Mouse (Mus musculus): ENCODE results near the gene Swsap1. TPM values are rescaled to one million over a fixed set of nuclear protein-coding genes. Genes with fewer than 3 reads are reported as not detected.

Gene Swsap1
- polyA plus RNA-seq, 1 experiment from 2014 or later: 10.2 TPM

DNA sequence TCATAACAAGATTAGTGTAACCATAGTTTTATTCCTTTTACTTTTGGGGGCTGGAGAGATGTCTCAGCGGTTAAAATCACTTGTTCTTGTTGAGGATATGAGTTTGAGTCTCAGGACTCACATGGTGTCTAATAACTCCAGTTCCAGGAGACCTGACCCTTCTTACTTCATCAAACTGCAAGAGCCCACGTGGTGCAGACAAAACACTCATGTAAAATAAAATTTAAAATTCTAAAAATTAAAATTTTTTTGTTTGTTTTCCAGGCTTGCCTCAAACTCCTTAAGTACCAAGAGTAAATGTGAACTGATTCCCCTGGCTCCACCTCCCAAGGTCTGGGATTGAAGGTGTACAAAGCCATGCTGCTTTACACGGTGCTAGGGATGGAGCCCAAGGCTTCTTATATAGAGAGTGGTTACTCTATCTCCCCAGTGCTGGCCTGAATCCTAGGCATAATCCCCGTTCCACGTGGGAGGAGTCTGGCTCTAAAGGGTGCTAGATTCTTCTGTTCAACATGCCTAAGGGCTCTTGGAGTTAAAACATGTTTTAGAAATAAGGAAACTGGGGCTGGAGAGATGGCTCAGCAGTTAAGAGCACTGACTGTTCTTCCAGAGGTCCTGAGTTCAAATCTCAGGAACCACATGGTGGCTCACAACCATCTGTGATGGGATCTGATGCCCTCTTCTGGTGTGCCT is 36.7 kb upstream of the Swsap1 start:
- Histone ChIP-seq H3K27ac (ENCODE audit: low read depth) (no peak overlapping the region), H3K4me2 (peak overlapping the region; percentile 98), H3K36me3 (ENCODE audit: insufficient read depth) (no peaks in the 10 kb centered on the region), H3K9me3 (ENCODE audit: low read depth, low read length) (no peaks in the 10 kb centered on the region), H3K9ac (no peak overlapping the region), H3K4me1 (ENCODE audit: insufficient read depth) (no peaks in the 10 kb centered on the region), H3K27me3 (ENCODE audit: insufficient read depth, low read length) (peaks cover 6% of the 10 kb centered on the region; the same call in 1 of the 2 replicates), H3K4me3 (ENCODE audit: low read depth, low read length) (peak overlapping the region; percentile 58; the same call in 1 of the 2 replicates)
- 16% methylated on average over 5 of the region's 5 CpGs for WGBS
- peak; percentile 10 for DNase-seq
- no peak for TF ChIP-seq CTCF (IDR thresholded peaks at IDR 0.05; ENCODE audit: low read depth)
- no peak for ATAC-seq (ENCODE audit: insufficient read depth)

DNA sequence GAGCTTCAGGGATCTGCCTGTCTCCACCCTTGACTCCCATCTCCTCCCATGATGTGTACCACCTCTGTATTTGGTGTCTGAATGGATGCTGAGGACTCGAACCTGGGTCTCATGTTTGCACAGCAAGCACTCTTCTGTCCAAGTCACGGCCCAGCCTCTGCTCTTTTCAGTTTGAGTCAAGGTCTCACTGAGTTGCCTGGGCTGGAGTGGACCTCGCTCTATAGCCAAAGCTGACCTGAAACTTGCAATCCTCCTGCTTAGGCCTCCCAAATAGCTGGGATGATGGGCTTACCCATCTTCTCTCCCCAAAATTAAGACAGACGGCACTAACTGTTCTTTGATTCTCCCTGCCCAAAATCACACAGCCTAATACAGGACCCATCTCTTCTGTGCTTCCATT is 32.5 kb upstream of the Swsap1 start:
- Histone ChIP-seq H3K4me1 (ENCODE audit: insufficient read depth) (peaks cover 10% of the 10 kb centered on the region; the same call in 1 of the 2 replicates), H3K9ac (no peak overlapping the region), H3K4me3 (ENCODE audit: low read depth, low read length) (no peak overlapping the region), H3K9me3 (ENCODE audit: low read depth, low read length) (no peaks in the 10 kb centered on the region), H3K36me3 (ENCODE audit: insufficient read depth) (no peaks in the 10 kb centered on the region), H3K27me3 (ENCODE audit: insufficient read depth, low read length) (no peaks in the 10 kb centered on the region), H3K27ac (ENCODE audit: low read depth) (peak overlapping the region; percentile 43; the same call in 1 of the 2 replicates), H3K4me2 (no peak overlapping the region)
- ATAC-seq (ENCODE audit: insufficient read depth) (no peak), DNase-seq (no peak)
- no peak for TF ChIP-seq CTCF (IDR thresholded peaks at IDR 0.05; ENCODE audit: low read depth)
- 86% methylated on average over 4 of the region's 4 CpGs for WGBS

DNA sequence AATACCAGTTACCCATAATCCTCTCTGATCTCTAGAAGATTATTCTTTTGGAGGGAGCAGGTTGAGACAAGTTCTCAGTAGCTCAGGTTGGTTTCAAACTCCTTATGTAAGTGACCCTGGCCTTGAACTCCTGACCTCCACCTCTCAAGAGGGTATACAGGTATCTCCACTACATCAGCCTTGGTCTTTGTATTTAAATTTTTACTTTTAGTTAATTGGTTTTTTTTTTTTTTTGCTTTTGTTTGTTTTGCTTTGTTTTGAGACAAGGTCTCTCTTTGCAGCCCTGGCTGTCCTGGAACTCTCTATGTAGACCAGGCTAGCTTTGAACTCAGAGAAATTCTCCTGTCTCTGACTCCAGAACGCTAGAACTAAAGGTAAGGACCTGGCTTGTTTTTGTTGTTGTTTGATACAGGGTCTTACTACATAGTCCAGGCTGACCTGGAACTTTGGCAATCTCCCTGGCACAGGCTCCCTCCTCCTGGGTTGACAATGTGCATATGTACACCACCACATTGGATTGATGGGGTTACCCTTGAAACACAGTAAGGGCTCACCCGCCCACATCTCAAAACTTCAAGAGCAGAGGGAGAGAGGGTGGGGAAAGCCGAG is 32.0 kb upstream of the Swsap1 start:
- Histone ChIP-seq H3K4me1 (ENCODE audit: insufficient read depth) (peaks cover 10% of the 10 kb centered on the region; the same call in 1 of the 2 replicates), H3K27me3 (ENCODE audit: insufficient read depth, low read length) (no peaks in the 10 kb centered on the region), H3K9me3 (ENCODE audit: low read depth, low read length) (no peaks in the 10 kb centered on the region), H3K36me3 (ENCODE audit: insufficient read depth) (no peaks in the 10 kb centered on the region), H3K9ac (no peak overlapping the region), H3K27ac (ENCODE audit: low read depth) (peak overlapping the region; percentile 43), H3K4me2 (no peak overlapping the region), H3K4me3 (ENCODE audit: low read depth, low read length) (no peak overlapping the region)
- TF ChIP-seq CTCF (IDR thresholded peaks at IDR 0.05; ENCODE audit: low read depth): no peak
- no peak for ATAC-seq (ENCODE audit: insufficient read depth)
- 31% methylated on average over 3 of the region's 3 CpGs for WGBS
- no peak for DNase-seq

DNA sequence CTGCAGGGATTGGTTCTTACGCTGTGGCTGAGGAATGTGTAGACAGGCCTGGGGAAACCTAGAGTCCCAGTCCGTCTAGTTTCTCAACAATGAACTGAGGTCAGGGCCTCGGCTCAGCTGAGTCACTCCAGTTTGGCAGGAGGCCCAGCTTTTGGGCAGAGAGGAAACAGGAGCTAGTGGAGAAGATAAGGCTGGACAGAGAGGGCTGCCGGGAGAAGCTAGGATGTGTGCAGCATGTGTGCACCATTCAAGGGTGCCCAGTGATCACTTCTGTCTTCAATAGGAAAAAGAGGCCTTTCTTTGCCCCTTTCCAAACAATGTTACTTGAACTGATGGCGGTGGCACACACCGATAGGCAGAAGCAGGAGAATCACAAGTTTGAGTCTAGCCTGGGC is 31.5 kb upstream of the Swsap1 start:
- Histone ChIP-seq H3K36me3 (ENCODE audit: insufficient read depth) (no peaks in the 10 kb centered on the region), H3K27ac (ENCODE audit: low read depth) (peak overlapping the region; percentile 43), H3K4me2 (no peak overlapping the region), H3K27me3 (ENCODE audit: insufficient read depth, low read length) (no peaks in the 10 kb centered on the region), H3K9ac (no peak overlapping the region), H3K9me3 (ENCODE audit: low read depth, low read length) (no peaks in the 10 kb centered on the region), H3K4me1 (ENCODE audit: insufficient read depth) (peaks cover 10% of the 10 kb centered on the region; the same call in 1 of the 2 replicates), H3K4me3 (ENCODE audit: low read depth, low read length) (0 out of 2 replicates have a peak overlapping the region, but pooled peaks have one; percentile 1)
- ATAC-seq (ENCODE audit: insufficient read depth): peak; percentile 77
- peak; percentile 94 for DNase-seq
- no peak for TF ChIP-seq CTCF (IDR thresholded peaks at IDR 0.05; ENCODE audit: low read depth)
- 32% methylated on average over 6 of the region's 6 CpGs for WGBS

DNA sequence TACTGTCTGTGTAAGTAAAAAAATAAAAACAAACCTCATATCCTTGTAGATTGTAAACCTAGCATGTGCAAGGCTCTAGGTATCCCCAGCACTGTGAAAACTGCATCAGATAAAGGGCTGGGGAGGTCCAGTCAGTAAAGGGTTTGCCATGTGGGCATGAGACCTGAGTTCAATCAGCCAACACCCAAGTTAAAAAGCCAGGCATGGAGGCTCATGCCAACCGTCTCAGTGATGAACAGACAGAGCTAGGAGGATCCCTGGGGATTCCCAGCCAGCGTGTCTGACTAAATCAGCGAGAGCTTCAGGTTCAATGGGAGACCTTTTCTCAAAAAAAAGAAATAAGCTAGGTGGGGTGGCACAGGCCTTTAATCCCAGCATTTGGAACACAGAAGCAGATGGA is 30.5 kb upstream of the Swsap1 start:
- no peak for ATAC-seq (ENCODE audit: insufficient read depth)
- H3K9ac ChIP-seq: no peak overlapping the region
- no peaks in the 10 kb centered on the region for H3K27me3 ChIP-seq (ENCODE audit: insufficient read depth, low read length)
- no peak for DNase-seq
- no peaks in the 10 kb centered on the region for H3K36me3 ChIP-seq (ENCODE audit: insufficient read depth)
- 85% methylated on average over 3 of the region's 3 CpGs for WGBS
- no peak overlapping the region for H3K4me2 ChIP-seq
- H3K4me3 ChIP-seq (ENCODE audit: low read depth, low read length): no peak overlapping the region
- TF ChIP-seq CTCF (IDR thresholded peaks at IDR 0.05; ENCODE audit: low read depth): no peak
- no peaks in the 10 kb centered on the region for H3K9me3 ChIP-seq (ENCODE audit: low read depth, low read length)
- H3K27ac ChIP-seq (ENCODE audit: low read depth): no peak overlapping the region
- peaks cover 10% of the 10 kb centered on the region; the same call in 1 of the 2 replicates for H3K4me1 ChIP-seq (ENCODE audit: insufficient read depth)

DNA sequence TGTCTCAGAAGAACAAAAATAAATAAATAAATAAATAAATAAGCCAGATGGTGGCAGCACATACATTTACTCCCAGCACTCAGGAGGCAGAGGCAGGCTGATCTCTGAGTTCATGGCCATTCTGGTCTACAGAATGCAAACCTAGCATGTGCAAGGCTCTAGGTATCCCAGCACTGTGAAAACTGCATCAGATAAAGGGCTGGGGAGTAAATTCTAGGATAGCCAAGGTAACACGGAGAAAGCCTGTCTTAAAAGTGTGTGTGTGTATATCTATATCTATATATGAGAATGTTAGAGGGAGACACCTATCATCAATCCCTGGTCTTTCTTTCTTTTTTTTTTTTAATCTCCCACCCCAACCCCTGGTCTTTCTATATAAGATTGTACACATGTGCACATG is 30.0 kb upstream of the Swsap1 start:
- H3K4me2 ChIP-seq: no peak overlapping the region
- no peaks in the 10 kb centered on the region for H3K36me3 ChIP-seq (ENCODE audit: insufficient read depth)
- H3K4me1 ChIP-seq (ENCODE audit: insufficient read depth): peaks cover 10% of the 10 kb centered on the region; the same call in 1 of the 2 replicates
- H3K9ac ChIP-seq: no peak overlapping the region
- WGBS: 93% methylated on average over 1 of the region's 1 CpGs
- ATAC-seq (ENCODE audit: insufficient read depth) (no peak), DNase-seq (no peak)
- no peak overlapping the region for H3K4me3 ChIP-seq (ENCODE audit: low read depth, low read length)
- H3K27me3 ChIP-seq (ENCODE audit: insufficient read depth, low read length): no peaks in the 10 kb centered on the region
- H3K27ac ChIP-seq (ENCODE audit: low read depth): no peak overlapping the region
- no peak for TF ChIP-seq CTCF (IDR thresholded peaks at IDR 0.05; ENCODE audit: low read depth)
- no peaks in the 10 kb centered on the region for H3K9me3 ChIP-seq (ENCODE audit: low read depth, low read length)

DNA sequence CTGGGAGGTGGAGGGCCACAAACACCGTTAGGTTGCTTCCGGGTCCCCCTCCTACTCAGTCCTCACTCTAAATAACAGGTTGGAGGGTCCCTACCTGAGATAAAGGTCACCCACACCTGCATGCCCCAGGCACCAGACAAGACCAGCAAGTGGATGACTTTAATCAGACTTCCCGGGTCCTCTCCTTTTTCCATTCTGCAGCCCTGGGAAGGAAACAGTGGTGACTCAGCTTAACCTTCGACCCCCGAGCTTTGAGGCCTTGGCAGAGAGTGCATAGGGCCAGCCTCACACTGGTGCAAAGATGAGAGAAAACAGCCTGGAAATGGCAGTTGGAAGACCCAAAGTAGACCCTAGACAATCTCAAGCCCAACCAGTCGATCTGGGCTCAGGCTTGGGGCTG is 29.4 kb upstream of the Swsap1 start:
- Histone ChIP-seq H3K9ac (no peak overlapping the region; the same call in 1 of the 2 replicates), H3K27ac (ENCODE audit: low read depth) (no peak overlapping the region)
- DNase-seq: peak; percentile 4

More for the DNA sequence above, 29.4 kb upstream of the Swsap1 start:
- H3K9me3 ChIP-seq (ENCODE audit: low read depth, low read length): no peaks in the 10 kb centered on the region
- TF ChIP-seq CTCF (IDR thresholded peaks at IDR 0.05; ENCODE audit: low read depth): no peak
- ATAC-seq (ENCODE audit: insufficient read depth): no peak
- peak overlapping the region; percentile 44; the same call in 1 of the 2 replicates for H3K4me3 ChIP-seq (ENCODE audit: low read depth, low read length)
- peaks cover 10% of the 10 kb centered on the region; the same call in 1 of the 2 replicates for H3K4me1 ChIP-seq (ENCODE audit: insufficient read depth)
- no peaks in the 10 kb centered on the region for H3K36me3 ChIP-seq (ENCODE audit: insufficient read depth)
- peak overlapping the region; percentile 66 for H3K4me2 ChIP-seq
- 70% methylated on average over 6 of the region's 6 CpGs for WGBS
- no peaks in the 10 kb centered on the region for H3K27me3 ChIP-seq (ENCODE audit: insufficient read depth, low read length)

Data from lung, embryonic 14.5 days (tissue).